Mouse (Mus musculus): ENCODE results near the gene Gm10801.
"Not testable (repeated sequence)": the region's sequence is repeated elsewhere in the genome, so short reads cannot be mapped to it uniquely, and the experiment has no call there.

DNA sequence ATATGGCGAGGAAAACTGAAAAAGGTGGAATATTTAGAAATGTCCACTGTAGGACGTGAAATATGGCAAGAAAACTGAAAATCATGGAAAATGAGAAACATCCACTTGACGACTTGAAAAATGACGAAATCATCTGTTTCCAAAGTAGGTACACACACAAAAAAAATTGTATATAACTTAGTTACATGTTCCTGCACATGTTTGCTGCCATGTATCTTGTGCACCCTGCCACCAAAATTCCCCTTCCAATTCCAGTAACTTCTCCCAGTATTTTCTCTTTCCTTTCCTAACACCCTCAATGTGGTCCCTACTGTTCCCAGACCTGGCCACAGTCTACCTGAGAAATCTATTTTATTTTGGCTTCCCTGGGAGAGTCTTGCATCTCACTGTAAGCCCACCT is 5.2 kb downstream of the Gm10801 start, which contains the start of gene Gm10800:
- TF ChIP-seq GATA1, TAL1 (IDR thresholded peaks at IDR 0.05; ENCODE audit: low read length): not testable (repeated sequence)
